Mouse (Mus musculus) CH12.LX (cell line): ENCODE measurements around the gene Map3k6. TPM values are rescaled to one million over a fixed set of nuclear protein-coding genes. Genes with fewer than 3 reads are reported as not detected.

Experiments
- DNase-seq: peaks from one replicate; pipeline ENCODE4 v3.0.0-alpha.2; 2013; ENCODE audit errors: extremely low read depth
- H3K27ac ChIP-seq: 2 replicates; pipeline ENCODE4 v1.5.1; 2012; ENCODE audit warnings: low read depth, mild to moderate bottlenecking, control low read depth, moderate library complexity; ENCODE audit not compliant: insufficient read depth
- H3K27me3 ChIP-seq: replicated peaks from 2 replicates; pipeline ENCODE3; 2012; ENCODE audit warnings: inconsistent platforms
- H3K36me3 ChIP-seq, 2 experiments: replicated peaks in 1 of 2; 2 replicates each; pipeline versions ENCODE3 to v1.6.1; 2012; ENCODE audit warnings: inconsistent platforms in 1 of 2, low read length in 1 of 2, mild to moderate bottlenecking in 1 of 2, mixed read lengths in 1 of 2, moderate library complexity in 1 of 2; ENCODE audit not compliant: control insufficient read depth in 1 of 2, insufficient read depth in 1 of 2
- H3K4me1 ChIP-seq, 2 experiments: 2 replicates each; pipeline ENCODE4 v1.6.1; 2012; ENCODE audit warnings: inconsistent platforms in 1 of 2, moderate library complexity in 1 of 2; ENCODE audit not compliant: insufficient read depth in 2 of 2, control insufficient read depth in 1 of 2
- H3K4me2 ChIP-seq: 2 replicates; pipeline ENCODE4 v1.6.1; 2012; ENCODE audit warnings: low read depth, mild to moderate bottlenecking, control low read depth; ENCODE audit not compliant: poor library complexity, insufficient read depth, severe bottlenecking
- H3K4me3 ChIP-seq, 3 experiments: fragments of 150-350 bp in 1 of 3; sonication (generic) in 1 of 3; replicated peaks in 1 of 3; 2 replicates each; pipeline versions ENCODE3 to v1.5.1; 2011 to 2012; ENCODE audit warnings: low read depth in 2 of 3, low read length in 2 of 3, mild to moderate bottlenecking in 2 of 3, moderate library complexity in 2 of 3, control low read depth in 1 of 3, improper control_type of control experiment in 1 of 3, inconsistent platforms in 1 of 3, mixed read lengths in 1 of 3; ENCODE audit not compliant: poor library complexity in 1 of 3
- H3K79me2 ChIP-seq: replicated peaks from 2 replicates; pipeline ENCODE4 v1.6.1; 2012; ENCODE audit warnings: mild to moderate bottlenecking, moderate library complexity; ENCODE audit not compliant: control insufficient read depth, poor library complexity, insufficient read depth, severe bottlenecking; ENCODE audit errors: extremely low read depth
- H3K9ac ChIP-seq: 2 replicates; pipeline ENCODE4 v1.6.1; 2012; ENCODE audit warnings: low read depth, mild to moderate bottlenecking, control low read depth, moderate library complexity; ENCODE audit not compliant: insufficient read depth
- H3K9me3 ChIP-seq: replicated peaks from 2 replicates; pipeline ENCODE3; 2012; ENCODE audit warnings: low read length, inconsistent platforms, mixed read lengths
- BHLHE40 ChIP-seq: IDR thresholded peaks from 2 replicates; pipeline ENCODE4 v1.6.1; 2011; ENCODE audit warnings: mild to moderate bottlenecking, low read depth, low read length, improper control_type of control experiment
- CHD1 ChIP-seq: IDR thresholded peaks from 2 replicates; pipeline ENCODE4 v1.6.1; 2012; ENCODE audit warnings: low read depth, low read length, improper control_type of control experiment, inconsistent platforms
- CTCF ChIP-seq, 2 experiments: IDR thresholded peaks in 1 of 2; conservative IDR thresholded peaks in 1 of 2; 2 replicates each; pipeline ENCODE4 v1.5.1; 2011 to 2012; ENCODE audit warnings: low read depth in 2 of 2, low read length in 2 of 2, improper control_type of control experiment in 1 of 2, inconsistent platforms in 1 of 2, mild to moderate bottlenecking in 1 of 2, moderate library complexity in 1 of 2
- E2F4 ChIP-seq: IDR thresholded peaks from 2 replicates; pipeline ENCODE4 v1.6.1; 2011; ENCODE audit warnings: low read depth, low read length, improper control_type of control experiment; ENCODE audit not compliant: insufficient replicate concordance
- ELF1 ChIP-seq: IDR thresholded peaks from 2 replicates; pipeline ENCODE4 v1.6.1; 2014; ENCODE audit warnings: low read depth, mild to moderate bottlenecking, inconsistent platforms, low read length, improper control_type of control experiment
- EP300 ChIP-seq: IDR thresholded peaks from 2 replicates; pipeline ENCODE4 v1.6.1; 2011; ENCODE audit warnings: low read length, improper control_type of control experiment
- ETS1 ChIP-seq: conservative IDR thresholded peaks from 2 replicates; pipeline ENCODE4 v1.6.1; 2012; ENCODE audit warnings: low read depth, mild to moderate bottlenecking, inconsistent platforms, low read length, improper control_type of control experiment, moderate library complexity
- GABPA ChIP-seq: IDR thresholded peaks from 2 replicates; pipeline ENCODE4 v1.6.1; 2012; ENCODE audit warnings: low read depth, low read length, improper control_type of control experiment, inconsistent platforms; ENCODE audit not compliant: insufficient replicate concordance
- HCFC1 ChIP-seq: IDR thresholded peaks from 2 replicates; pipeline ENCODE4 v1.6.1; 2012; ENCODE audit warnings: low read depth, mild to moderate bottlenecking, inconsistent platforms, low read length, improper control_type of control experiment
- IRF4 ChIP-seq: IDR thresholded peaks from 2 replicates; pipeline ENCODE4 v1.6.1; 2014; ENCODE audit warnings: low read depth, mild to moderate bottlenecking, inconsistent platforms, low read length, improper control_type of control experiment
- JUN ChIP-seq: IDR thresholded peaks from 2 replicates; pipeline ENCODE4 v1.6.1; 2011; ENCODE audit warnings: low read depth, mild to moderate bottlenecking, low read length, improper control_type of control experiment, moderate library complexity; ENCODE audit not compliant: insufficient read depth
- JUND ChIP-seq: conservative IDR thresholded peaks from 2 replicates; pipeline ENCODE4 v1.6.1; 2011; ENCODE audit warnings: low read depth, low read length, improper control_type of control experiment
- MAFK ChIP-seq: IDR thresholded peaks from 2 replicates; pipeline ENCODE4 v1.6.1; 2011; ENCODE audit warnings: low read length, improper control_type of control experiment; ENCODE audit not compliant: insufficient replicate concordance
- MAZ ChIP-seq: IDR thresholded peaks from 2 replicates; pipeline ENCODE4 v1.6.1; 2012; ENCODE audit warnings: low read depth, mild to moderate bottlenecking, inconsistent platforms, low read length, improper control_type of control experiment, moderate library complexity
- MEF2A ChIP-seq: IDR thresholded peaks from 2 replicates; pipeline ENCODE4 v1.6.1; 2014; ENCODE audit warnings: low read depth, mild to moderate bottlenecking, inconsistent platforms, low read length, improper control_type of control experiment, borderline replicate concordance
- MXI1 ChIP-seq: IDR thresholded peaks from 2 replicates; pipeline ENCODE4 v1.6.1; 2011; ENCODE audit warnings: mild to moderate bottlenecking, low read depth, low read length, improper control_type of control experiment
- MYC ChIP-seq: IDR thresholded peaks from 2 replicates; pipeline ENCODE4 v1.6.1; 2011; ENCODE audit warnings: low read depth, mild to moderate bottlenecking, improper control_type of control experiment, low read length
- NELFE ChIP-seq: IDR thresholded peaks from 2 replicates; pipeline ENCODE4 v1.6.1; 2011; ENCODE audit warnings: low read depth, low read length, improper control_type of control experiment
- POLR2AphosphoS2 ChIP-seq: IDR thresholded peaks from 2 replicates; pipeline ENCODE4 v1.6.1; 2011; ENCODE audit warnings: low read depth, low read length, improper control_type of control experiment
- RAD21 ChIP-seq: IDR thresholded peaks from 2 replicates; pipeline ENCODE4 v1.6.1; 2011; ENCODE audit warnings: low read depth, mild to moderate bottlenecking, low read length, improper control_type of control experiment, moderate library complexity
- RCOR1 ChIP-seq: conservative IDR thresholded peaks from 2 replicates; pipeline ENCODE4 v1.6.1; 2012; ENCODE audit warnings: low read depth, mild to moderate bottlenecking, inconsistent platforms, low read length, improper control_type of control experiment
- SIN3A ChIP-seq: IDR thresholded peaks from 2 replicates; pipeline ENCODE4 v1.6.1; 2012; ENCODE audit warnings: low read length, improper control_type of control experiment, inconsistent platforms
- USF1 ChIP-seq: IDR thresholded peaks from 2 replicates; pipeline ENCODE4 v1.6.1; 2014; ENCODE audit warnings: low read depth, mild to moderate bottlenecking, inconsistent platforms, low read length, improper control_type of control experiment
- ZC3H11A ChIP-seq: IDR thresholded peaks from 2 replicates; pipeline ENCODE4 v1.6.1; 2012; ENCODE audit warnings: low read depth, mild to moderate bottlenecking, inconsistent platforms, low read length, improper control_type of control experiment
- dilution Hi-C: fragments of 300-500 bp; cut with MboI; formaldehyde crosslinking; loops from 2 replicates; pipeline ENCODE4 v1.14.3; 2020; ENCODE audit warnings: low sequenced_read_pairs; ENCODE audit not compliant: extremely low pct_unique_long_range_greater_than_20kb, extremely low pct_ligation_motif_present
- in situ Hi-C: fragments of 300-500 bp; cut with MboI; formaldehyde crosslinking; loops from 3 replicates; pipeline ENCODE4 v1.14.3; 2019; ENCODE audit warnings: low sequenced_read_pairs, low pct_ligation_motif_present, low pct_unique_long_range_greater_than_20kb, mixed read lengths
- polyA plus RNA-seq: library from polyadenylated mRNA; unstranded; fragments of >175 nt; gene quantifications from 2 replicates; pipeline ENCODE4 v1.2.1, GENCODE M21; 2012; ENCODE audit warnings: low read depth; ENCODE audit not compliant: insufficient read length
- total RNA-seq, 2 experiments: library from RNA; depleted of rRNA; stranded (reverse); fragments of 300-350 nt in 1 of 2; fragments of >200 nt in 1 of 2; gene quantifications; 2 replicates each; pipeline ENCODE4 v1.2.3; 2012 to 2014

The Map3k6 gene
- total and polyA plus RNA-seq, 3 experiments: 0.21 TPM; not detected in 2

- no peak for DNase-seq
- in situ Hi-C loops: loop anchor here (10.0 kb wide), 1 partner anchor 187 kb away; the partner anchor contains the start of gene Ahdc1
- H3K9me3 ChIP-seq: no peaks in the 10 kb centered on the region
- TF ChIP-seq CTCF (conservative IDR thresholded peaks at IDR 0.05 in 1 of 2, IDR thresholded peaks at IDR 0.05 in 1 of 2; ENCODE audit: low read depth in 2 of 2, low read length in 2 of 2) (no peak), ELF1 (no peak), IRF4 (no peak), CHD1 (no peak), HCFC1 (no peak), ETS1 (no peak), NELFE (no peak), MAZ (no peak), JUN (no peak), SIN3A (no peak), RCOR1 (no peak), RAD21 (no peak), EP300 (no peak), MYC (no peak), BHLHE40 (no peak)
- dilution Hi-C loops: no loop called here
- H3K9ac ChIP-seq: no peak overlapping the region
- H3K4me3 ChIP-seq: no peak overlapping the region
- no peaks in the 10 kb centered on the region for H3K79me2 ChIP-seq
- peaks cover 4 to 29% of the 10 kb centered on the region in 2 experiments for H3K36me3 ChIP-seq
- peaks cover 0 to 38% of the 10 kb centered on the region in 2 experiments; a peak in 2 of 4 replicates for H3K4me1 ChIP-seq
- H3K4me2 ChIP-seq: no peak overlapping the region
- no peak overlapping the region for H3K27ac ChIP-seq
- no peaks in the 10 kb centered on the region for H3K27me3 ChIP-seq
Observed at GRCm38 (mm10) chr4:133202254-133202653, 38.4 kb upstream of the Map3k6 start.

- no peak for DNase-seq
- in situ Hi-C loops: loop anchor here (10.0 kb wide), 1 partner anchor 189 kb away; the partner anchor contains the start of gene Ahdc1
- no peak for TF ChIP-seq MAZ
- no peak for TF ChIP-seq CTCF (conservative IDR thresholded peaks at IDR 0.05 in 1 of 2, IDR thresholded peaks at IDR 0.05 in 1 of 2; ENCODE audit: low read depth in 2 of 2, low read length in 2 of 2)
- TF ChIP-seq EP300: no peak
- no peak for TF ChIP-seq MYC
- TF ChIP-seq POLR2AphosphoS2: no peak
- TF ChIP-seq RAD21: no peak
- no peak for TF ChIP-seq ELF1
- TF ChIP-seq ZC3H11A: no peak
- TF ChIP-seq USF1: no peak
- no peak for TF ChIP-seq MEF2A
- no peak for TF ChIP-seq GABPA
- TF ChIP-seq MAFK: no peak
- TF ChIP-seq JUND: no peak
- TF ChIP-seq MXI1: no peak
- no peak for TF ChIP-seq E2F4
Observed at GRCm38 (mm10) chr4:133203591-133203990, 37.0 kb upstream of the Map3k6 start.

More at GRCm38 (mm10) chr4:133203591-133203990, 37.0 kb upstream of the Map3k6 start:
- Histone ChIP-seq H3K27me3 (peaks cover 6% of the 10 kb centered on the region), H3K9me3 (no peaks in the 10 kb centered on the region), H3K4me1 (peaks cover 0 to 28% of the 10 kb centered on the region in 2 experiments; a peak in 2 of 4 replicates), H3K9ac (no peak overlapping the region), H3K79me2 (no peaks in the 10 kb centered on the region), H3K36me3 (peaks cover 0 to 19% of the 10 kb centered on the region in 2 experiments), H3K27ac (no peak overlapping the region), H3K4me2 (no peak overlapping the region), H3K4me3 (no peak overlapping the region)
- dilution Hi-C loops: no loop called here
